Mouse (Mus musculus) MEL-GATA-1-ER (cell line): ENCODE data around the gene Hivep3.

Experiments used
- DNase-seq: peaks from one replicate; pipeline ENCODE4 v3.0.0-alpha.2; 2012; ENCODE audit warnings: low read depth; ENCODE audit errors: extremely low read depth

Gene Hivep3

DNA sequence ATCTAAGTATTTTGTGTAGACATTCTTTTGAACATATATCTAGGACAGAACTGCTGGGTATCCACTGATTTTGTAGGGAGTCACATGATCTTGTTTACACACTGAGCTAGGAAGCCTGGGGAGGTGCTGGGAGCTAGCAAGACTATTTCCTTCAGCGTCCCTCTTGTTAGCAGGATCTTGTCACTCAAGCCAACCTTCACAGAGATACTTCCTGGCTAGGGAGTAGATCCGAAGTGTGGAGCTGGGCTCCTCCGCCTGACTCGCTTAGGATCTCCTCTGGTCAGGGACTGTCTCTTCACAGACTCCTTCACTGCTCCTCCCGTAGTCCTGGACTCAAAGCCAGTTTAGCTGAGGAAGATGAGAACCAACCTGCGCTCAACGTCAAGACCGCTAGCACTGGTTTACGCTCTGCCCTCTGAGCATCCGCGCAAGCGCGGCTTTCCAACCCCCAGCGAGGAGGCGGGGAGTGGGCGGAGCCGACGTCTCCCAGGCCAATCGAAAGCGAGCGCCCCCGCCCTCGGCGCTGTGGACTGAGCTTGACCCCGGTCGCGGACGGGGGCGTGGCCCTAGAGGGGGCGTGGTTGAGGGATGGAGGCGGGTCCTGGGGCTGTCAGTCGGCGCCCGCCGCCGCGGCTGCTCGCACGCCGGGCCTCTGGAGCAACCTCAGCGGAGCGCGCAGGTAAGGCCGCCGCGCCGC, at the start of gene Hivep3:
Gene Hivep3 (plus strand): TSS at position 601 of the 697 bp plus-strand sequence.
- DNase-seq: no peak

- no peak for DNase-seq
Observed at GRCm38 (mm10) chr4:119685746-119686145, 47.8 kb upstream of the Hivep3 start.

- no peak for DNase-seq
Observed at GRCm38 (mm10) chr4:119698339-119698738, 35.2 kb upstream of the Hivep3 start.

DNA sequence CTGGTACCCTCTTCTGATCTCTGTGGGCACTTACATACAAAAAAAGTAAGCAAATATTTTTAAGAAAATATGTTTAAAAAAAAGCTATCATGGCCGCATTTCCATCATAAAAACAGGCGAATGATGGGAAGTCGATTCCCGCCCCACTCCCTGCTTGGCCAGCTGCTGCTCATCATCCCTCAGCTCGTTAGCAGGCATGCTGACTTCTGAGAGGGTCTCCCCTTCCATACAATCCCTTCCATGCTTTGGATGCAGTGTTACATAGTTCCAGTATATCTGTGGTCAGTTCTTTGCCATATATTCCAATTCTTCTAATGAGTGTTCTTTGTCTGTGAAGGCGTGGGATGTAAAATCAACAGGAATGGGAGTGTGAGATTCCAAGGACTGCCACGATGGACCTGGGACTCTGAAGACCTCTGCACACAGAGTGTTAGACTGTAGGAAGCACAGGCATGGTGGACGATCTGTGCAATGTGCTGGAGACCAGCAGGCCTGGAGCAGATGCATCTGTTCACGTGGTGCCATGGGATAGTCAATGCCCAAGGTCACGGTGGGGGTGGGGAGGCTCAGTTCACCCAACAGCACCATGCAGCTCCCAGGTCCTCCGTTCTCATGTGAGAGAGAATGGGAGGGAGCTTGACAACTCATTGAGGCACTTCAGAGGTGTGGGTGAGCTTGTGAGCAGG, 32.2 kb upstream of the Hivep3 start:
- DNase-seq: no peak

GRCm38 (mm10) chr4:119703965-119704364, 29.6 kb upstream of the Hivep3 start:
- no peak for DNase-seq

- no peak for DNase-seq
Observed at GRCm38 (mm10) chr4:119707326-119707725, 26.3 kb upstream of the Hivep3 start.

GRCm38 (mm10) chr4:119707751-119708150, 25.8 kb upstream of the Hivep3 start:
- DNase-seq: no peak

- no peak for DNase-seq
Observed at GRCm38 (mm10) chr4:119710208-119710607, 23.4 kb upstream of the Hivep3 start.

GRCm38 (mm10) chr4:119717443-119717842, 16.1 kb upstream of the Hivep3 start:
- no peak for DNase-seq

GRCm38 (mm10) chr4:119721531-119721930, 12.1 kb upstream of the Hivep3 start:
- DNase-seq: no peak

GRCm38 (mm10) chr4:119726074-119726473, 7.5 kb upstream of the Hivep3 start:
- no peak for DNase-seq

- no peak for DNase-seq
Observed at GRCm38 (mm10) chr4:119727871-119728270, 5.7 kb upstream of the Hivep3 start.

DNA sequence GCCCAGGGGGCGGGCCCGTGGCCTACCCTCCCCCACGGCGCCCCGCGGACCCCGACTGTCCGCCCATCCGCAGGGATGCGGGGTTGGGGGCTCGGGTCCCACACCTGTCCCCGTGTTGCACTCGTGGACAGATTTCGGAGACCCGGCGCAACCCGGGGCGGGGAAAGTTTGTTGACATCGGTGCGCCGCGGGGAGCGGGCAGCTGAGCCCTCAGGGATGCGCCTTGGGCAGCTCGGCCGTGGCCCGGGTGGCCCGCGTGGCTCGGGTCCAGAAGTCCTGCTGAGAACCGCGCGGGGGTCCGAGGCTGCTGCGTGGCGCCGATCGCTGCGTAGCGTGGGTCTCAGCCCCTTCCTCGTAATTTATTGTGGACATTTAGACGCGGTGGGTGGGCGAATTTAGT, 358 bp downstream of the Hivep3 start:
- DNase-seq: no peak

DNA sequence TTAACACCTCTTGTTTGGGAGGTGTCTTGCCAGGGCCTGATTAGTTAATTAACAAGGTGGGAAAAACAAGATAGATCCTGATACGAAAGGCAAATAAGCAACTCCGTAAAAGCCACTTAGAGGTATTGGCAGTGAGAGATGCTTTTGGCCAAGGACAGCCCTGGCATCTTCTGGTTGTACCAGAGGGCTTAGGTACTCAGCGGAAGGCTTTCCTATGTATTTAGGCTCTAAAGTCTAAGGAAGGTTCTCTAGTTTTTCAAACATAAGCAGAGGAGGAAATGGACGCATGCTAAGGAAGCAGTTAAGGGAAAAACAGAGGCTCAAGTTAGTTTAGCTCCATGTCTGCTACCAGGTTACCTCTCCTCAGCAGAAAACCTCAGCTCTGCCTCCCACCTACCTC, 768 bp downstream of the Hivep3 start:
- DNase-seq: no peak

DNA sequence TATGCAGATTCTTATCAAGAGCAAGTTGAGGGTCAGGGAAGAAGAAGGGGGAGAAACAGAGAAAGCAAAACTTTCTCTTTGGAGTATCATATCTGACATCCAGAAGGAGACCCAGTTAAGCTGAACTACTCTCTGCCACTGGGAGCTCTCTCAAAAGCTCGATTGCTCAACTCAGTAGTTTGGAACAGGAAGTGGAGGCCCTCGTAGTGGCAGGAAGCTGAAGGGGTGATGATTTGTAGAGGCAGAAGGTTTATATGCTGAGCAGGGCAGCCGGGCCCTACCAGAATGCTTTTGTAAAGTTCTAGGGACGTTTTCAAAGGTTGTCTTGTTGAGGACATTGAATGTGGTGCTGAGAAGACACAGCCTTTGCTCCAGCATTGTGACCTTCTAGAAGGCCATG, 5.1 kb downstream of the Hivep3 start:
- no peak for DNase-seq

GRCm38 (mm10) chr4:119739301-119740062, 5.9 kb downstream of the Hivep3 start:
- DNase-seq: no peak

DNA sequence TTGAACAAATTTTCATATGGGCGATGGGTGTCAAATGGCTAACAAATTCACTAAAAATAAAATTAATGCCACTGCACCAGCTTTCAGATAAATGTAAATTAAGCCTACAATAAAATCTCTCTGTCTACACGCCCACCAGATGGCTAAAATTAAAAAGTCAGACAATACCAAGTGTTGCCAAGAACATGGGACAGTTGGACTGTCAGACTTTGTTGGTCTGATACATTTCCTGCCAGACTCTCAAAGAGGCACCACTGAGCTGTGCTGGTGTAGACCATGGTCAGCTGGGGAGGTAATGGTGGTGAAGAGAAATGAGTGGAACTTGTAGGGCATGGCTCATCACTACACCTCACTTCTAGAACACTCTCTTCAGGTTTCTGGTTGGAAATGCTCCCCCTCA, 14.8 kb downstream of the Hivep3 start:
- no peak for DNase-seq

DNA sequence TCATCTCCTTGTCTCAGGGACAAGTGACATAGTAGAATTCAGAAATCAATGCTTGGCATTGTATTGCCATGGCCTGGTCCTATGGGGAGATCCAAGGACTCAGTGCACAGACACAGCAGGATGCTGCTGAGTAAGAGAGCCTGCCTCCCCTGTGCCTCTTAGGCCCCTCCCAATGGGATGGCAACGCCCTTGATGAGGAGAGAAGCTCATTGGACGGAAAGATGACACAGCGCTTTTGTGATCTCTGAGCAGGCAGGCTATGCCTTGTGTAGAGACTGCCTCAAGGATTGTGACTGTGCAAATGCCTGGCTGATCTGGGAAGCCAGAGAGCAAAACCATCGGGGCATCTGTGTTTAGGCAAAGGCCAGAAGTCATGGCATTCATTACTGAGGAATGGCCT, 16.6 kb downstream of the Hivep3 start:
- no peak for DNase-seq

DNA sequence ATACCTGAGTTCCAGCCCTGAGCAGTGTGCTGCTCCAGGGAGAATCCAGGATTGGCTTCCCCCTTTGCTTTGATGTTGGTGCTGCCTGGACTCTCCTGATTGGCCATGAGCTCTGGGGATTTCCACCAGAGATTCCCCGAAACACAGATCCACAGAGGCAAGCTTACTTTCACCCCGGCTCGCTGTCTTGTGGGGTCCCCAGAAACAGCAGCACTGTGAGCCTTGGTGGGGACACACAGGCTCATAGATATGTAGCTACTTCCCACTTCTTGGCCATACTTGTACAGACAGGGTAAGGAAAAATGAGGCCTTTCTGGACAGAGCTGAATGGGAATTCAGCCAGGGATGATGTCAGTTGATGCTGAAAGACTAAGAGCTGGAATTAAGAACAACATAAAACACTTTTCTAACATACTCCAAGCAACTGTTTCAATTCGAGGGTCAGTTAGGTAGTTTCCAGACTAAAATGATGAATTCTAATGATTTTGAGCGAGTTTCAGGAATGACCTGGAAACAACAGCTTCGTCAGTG, 17.2 kb downstream of the Hivep3 start:
- DNase-seq: no peak

DNA sequence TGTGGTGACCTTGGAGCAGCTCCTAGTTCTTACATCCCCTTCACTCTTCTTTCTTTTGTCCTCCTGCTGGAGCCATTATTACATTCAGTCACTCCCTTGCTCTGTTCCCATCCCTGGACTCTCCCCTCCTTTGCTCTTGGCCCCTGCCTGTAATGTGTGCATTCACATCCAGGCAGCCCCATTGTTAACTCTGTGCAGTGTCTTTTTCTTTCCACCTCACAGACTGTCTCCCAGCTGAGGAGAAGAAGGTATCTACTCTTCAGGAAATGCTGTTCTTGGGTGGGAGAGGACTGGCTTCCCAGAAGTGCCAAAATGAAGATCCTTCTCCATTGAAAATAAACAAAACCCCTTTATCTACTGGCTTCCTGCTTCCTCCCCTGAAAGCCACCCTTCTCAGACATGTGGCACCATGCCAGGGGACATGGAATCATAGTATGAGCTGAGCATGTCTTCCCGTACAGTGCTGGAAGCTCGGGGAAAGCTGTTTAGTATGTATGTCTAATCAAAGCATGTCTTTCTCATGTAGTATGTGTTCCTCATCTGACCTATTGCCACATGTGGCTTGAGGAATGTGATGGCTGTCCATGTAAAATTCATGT, 17.9 kb downstream of the Hivep3 start:
- DNase-seq: no peak

DNA sequence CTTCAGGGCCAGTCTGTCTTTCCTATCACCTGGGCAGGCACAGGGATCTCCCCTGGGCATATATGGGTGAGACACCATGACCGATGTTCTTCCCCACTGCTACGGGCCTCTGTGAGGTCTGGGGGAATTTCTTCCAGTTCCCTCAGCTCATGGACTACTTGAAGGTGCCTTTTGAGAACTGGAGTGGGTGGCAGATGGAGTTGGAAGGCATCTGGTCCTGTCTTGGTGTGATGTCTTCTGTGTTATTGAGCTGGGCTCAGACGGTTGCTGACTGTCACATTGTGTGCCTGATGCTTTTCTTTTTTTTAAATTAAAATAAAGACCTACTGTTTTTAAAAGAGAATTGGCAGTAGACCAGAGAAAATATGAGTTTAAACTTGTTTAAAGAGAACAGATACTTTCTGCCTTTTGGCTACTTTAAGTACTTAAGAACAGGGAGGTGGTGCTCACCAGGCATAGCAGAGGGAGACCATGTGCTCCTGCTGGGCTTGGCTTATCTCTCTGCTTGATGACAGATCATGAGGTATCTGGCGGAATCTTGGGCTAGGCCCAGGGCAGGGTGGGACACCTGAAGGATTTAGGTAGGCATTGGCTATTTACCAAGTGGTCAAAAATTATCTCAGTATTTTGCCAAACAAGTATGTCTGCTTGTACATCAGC, 26.1 kb downstream of the Hivep3 start:
- no peak for DNase-seq
